Mouse (Mus musculus) MN1 (cell line): ENCODE data around the gene Ets2.
"Not testable (repeated sequence)": the region's sequence is repeated elsewhere in the genome, so short reads cannot be mapped to it uniquely, and the experiment has no call there.

Experiments used
- DNase-seq: peaks from one replicate; pipeline ENCODE4 v3.0.0-alpha.2; 2016; ENCODE audit warnings: low spot score

Ets2 gene

DNA sequence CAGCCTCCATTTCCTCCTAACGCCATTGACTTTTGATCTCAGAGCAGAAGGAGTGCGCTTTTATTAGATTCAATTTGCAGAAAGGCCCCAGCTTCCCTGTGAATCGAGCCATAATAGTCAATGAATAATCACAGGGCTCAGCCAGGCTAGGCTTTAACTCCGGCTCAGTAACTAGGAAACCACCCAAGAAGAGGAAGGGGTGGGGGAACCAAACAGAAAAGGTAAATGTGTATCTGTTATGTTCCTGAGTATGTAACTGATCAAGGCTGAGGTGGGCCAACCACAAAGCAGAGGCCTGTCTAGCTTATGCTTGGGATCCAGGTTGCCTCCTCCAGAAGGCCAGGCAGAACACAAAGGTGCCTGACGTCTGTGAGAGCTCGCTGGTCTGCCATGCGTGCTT lies 1.7 kb upstream of the Ets2 start:
- no peak for DNase-seq

DNA sequence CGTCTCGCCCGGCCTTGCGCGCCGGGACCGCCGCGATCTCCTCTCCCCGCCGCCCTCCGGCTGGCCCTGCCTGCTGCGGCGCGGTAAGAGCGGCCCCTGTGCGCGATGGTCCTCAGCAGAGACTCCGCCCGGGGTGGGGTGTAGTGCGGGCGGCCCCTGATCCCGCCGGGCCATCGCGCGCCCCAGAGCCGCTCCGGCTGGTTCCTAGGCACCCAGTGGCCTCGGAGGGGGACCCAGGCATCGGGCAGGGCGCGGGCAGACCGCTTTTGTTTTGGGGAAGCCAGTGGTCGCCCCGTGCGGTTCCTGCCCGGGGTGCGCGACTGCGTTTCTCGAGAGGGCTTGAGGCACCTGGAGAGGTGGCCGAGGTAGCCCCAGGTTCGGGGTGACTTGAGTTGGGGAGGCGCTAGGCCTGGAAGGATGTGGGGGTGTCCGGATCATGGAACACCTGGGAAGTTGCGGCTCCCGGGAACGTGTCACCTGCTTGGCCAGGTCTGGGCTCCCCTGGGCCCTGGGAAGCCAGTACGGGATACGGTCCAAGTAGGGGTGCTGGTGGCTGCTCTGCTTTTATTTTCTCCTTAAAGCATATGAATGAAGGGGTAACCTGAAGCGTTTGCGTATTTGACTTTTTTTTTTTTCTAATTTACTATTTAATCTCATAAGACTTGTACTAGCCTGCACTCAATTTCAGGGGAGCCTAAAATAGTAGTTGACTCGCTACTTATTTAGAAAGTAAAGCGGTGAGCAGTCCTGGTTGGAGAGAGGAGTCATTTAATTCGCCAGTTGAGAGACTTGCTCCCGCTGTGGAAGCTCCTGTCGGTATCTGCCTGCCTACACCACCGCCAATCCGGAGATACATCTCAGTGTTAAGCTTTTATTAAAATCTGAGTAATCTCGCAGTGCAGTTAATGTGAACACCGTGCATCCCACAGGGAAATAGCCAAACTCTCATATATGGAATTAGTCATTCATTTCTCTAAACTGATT lies 979 bp downstream of the Ets2 start:
- peak; percentile 43 for DNase-seq

DNA sequence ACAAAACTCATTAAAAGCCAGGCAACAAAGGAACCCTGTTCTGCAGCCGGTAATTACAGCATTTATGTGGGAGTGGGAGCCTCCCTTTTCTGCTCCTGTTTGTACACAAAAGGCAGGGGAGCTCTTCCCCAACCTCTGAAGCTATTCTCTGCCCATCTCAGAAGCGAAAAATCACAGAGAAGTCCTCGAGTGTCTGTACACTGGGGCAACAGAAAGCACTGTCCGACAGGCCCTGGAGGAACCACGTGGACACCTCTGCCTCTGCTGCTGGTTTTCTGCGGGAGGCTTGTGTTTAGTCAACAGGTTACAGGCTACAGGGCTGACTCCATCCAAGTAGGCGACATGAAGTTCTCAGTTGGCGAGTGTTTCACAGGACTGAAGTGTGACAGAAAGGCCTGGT lies 2.1 kb downstream of the Ets2 start:
- peak; percentile 61 for DNase-seq

DNA sequence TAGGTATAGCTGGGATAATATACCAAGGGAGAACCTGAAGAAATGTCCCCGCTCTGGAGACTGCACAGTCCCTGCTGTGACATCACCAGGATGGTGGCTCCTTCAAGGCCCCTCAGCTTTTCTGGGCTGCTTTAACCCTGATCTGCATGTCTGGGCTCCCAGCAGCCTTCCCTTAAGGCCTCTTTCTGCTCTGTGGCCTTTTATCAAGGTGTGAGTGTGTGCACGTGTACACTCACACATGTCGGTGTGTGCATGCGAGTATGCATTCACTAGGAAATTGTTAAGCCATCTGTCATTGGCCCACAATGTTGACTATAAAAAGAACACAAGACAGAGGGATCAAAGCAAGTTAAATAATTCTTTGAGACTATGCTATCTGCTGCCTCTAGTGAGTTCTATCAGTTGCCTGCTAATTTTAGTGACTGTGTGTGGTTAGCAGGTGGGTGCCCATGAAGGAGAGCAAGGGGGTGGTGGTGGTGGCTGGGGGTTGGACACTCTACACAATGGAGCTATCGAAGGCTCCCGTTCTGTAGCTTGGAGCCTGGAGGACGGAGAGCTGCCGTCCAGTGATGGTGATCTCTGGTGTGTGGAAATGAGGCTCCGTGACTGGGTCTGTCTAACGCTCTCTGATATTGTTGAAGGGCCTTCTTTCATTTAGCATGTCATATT lies 2.9 kb downstream of the Ets2 start:
- no peak for DNase-seq

DNA sequence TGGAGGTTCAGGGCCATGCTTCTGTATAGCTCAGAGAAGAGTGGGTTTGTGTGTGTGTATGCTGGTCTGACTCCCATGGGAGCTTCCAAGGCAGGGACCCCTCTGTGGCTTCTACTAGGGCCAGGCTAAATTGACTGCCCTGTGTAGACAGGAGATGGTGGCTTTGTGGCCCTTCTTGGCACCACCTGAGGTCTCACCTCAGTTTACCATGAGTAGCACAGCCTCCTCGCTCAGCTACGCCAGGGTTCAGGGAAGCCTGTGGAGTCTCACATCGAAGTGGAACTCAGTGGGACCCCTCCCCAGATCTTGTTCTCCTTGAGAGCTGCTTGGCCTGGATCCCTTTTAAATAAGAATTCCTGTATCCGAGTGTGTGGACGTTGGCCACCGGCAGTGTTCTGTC lies 3.9 kb downstream of the Ets2 start:
- no peak for DNase-seq

DNA sequence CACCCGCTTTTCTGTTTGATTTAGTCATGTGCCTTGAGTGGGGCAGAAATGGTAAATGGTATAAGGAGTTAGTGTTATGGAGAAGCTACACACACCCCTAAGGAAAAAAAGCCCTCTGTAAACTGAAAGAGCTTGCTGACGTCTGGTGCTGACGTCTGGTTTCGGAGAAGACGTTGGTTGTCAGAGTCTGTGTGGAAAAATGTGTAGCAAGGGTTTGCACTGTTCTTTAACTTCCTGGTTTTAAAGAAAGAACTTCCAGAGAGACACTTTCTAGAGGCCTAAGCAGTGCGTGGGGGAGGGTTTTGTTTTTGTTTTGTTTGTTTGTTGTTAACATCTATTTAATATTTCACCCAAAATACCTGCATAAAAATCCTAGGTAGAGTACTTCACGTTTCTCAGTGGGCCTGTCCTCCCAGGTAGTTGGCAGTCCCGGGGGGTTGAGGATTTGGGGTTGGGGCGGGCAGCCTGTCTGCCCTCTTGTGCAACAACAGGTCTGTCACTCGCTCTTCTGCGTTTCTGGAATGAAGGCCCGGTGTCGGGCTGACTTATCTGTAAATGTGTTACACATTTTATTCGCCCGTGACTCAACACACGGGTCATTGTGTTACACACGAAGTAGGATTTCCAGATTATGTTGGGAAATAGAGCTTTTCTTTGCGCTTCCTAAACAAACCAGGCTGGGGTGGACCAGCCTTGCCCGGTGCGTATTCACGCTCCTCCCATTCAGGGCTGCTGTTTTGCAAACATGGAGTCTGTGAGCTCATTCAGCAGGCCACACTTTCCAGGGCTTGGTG lies 6.5 kb downstream of the Ets2 start:
- DNase-seq: no peak

DNA sequence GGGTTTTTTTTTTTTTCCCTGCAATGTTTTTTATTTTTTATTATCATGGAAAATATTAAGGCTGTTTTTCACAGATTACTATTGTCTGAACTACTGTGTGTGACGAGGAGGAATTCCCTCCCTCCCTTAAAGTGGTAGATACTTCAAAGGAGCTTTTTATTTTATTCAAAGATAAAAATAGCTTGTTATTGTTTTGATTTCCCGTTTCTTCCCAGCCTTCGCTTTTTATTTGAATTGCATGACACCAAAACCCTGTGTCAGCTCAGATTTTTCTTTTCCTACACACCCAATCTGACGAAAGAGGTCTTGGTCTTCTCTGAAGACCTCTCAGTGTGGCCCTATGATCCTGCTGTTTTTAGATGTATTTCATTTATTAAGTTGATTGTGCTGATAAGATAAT lies 7.3 kb downstream of the Ets2 start:
- no peak for DNase-seq

DNA sequence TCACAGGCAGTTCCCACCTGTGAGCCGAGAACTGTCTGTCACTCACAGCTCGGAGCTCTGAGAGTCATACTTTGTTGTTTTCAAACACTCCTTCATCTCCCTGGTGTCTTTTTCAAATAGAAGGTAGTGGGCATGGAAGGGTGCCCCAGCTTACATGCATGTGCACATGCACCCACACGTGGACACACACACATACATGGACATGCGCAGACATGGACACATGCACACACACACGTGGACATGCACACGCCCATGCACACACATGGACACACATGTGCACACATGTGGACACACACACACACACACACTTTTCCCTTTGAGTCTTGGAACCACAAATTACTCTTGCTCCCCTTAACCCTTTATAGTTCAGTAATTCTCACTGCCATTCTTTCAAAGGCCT lies 8.3 kb downstream of the Ets2 start:
- no peak for DNase-seq

DNA sequence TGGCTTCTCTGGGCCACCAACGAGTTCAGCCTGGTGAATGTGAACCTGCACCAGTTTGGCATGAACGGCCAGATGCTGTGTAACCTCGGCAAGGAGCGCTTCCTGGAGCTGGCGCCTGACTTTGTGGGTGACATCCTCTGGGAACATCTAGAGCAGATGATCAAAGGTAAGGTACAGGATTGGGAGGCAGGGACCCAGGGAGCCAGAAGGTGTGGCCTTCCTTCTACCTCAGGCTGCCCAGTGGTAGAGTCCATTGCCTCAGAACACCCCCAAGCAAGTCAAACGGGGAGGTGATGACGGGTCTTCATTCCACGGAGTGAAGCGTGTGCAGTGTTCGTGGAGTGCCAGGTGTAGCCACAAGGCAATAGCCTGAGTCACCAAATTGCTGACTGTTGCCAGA lies 10.2 kb downstream of the Ets2 start:
- no peak for DNase-seq

DNA sequence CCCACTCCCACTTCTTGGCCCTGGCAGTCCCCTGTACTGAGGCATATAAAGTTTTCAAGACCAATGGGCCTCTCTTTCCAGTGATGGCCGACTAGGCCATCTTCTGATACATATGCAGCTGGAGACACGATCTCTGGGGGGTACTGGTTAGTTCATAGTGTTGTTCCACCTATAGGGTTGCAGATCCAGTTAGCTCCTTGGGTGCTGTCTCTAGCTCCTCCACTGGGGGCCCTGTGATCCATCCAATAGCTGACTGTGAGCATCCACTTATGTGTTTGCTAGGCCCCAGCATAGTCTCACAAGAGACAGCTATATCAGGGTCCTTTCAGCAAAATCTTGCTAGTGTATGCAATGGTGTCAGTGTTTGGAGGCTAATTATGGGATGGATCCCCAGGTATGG lies 11.2 kb downstream of the Ets2 start:
- not testable (repeated sequence) for DNase-seq

DNA sequence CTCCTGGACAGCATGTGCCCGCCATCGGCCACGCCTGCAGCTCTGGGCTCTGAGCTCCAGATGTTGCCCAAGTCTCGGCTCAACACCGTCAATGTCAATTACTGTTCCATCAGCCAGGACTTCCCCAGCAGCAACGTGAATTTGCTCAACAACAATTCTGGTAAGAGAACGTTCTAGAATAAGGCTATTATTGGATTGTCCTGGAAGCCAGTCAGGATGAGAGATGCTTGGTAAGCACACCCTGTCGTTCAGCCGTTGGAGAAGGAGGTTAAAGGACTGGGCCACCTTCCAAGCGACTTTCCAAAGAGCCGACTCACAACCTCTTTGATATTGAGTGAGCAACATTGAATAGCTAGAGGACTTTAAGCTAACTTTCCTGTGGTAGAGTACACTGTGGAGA lies 13.2 kb downstream of the Ets2 start:
- DNase-seq: no peak

DNA sequence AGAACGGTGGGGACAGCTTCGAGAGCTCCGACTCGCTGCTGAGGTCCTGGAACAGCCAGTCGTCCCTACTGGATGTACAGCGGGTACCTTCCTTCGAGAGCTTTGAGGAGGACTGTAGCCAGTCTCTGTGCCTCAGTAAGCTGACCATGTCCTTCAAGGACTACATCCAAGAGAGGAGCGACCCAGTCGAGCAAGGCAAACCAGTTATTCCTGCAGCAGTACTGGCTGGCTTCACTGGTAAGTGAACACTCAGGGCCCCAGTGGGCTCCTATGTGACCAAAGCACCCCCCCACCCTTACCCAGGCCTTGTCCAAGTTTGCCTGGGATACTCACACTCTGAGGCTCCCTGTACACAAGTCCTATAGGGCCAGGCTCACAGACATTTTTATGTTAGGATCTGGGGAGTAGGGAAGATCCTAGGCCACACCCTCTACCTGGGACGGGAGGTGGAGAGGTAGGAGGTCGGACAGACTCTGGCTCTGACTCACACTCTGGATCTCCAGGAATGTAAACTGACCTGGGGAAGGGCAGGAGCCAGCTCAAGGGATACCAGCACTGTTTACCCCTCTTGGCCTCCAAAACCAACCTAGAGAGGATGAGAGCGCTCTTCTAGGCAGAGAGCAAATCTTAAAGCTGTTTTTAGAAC lies 14.3 kb downstream of the Ets2 start:
- no peak for DNase-seq

DNA sequence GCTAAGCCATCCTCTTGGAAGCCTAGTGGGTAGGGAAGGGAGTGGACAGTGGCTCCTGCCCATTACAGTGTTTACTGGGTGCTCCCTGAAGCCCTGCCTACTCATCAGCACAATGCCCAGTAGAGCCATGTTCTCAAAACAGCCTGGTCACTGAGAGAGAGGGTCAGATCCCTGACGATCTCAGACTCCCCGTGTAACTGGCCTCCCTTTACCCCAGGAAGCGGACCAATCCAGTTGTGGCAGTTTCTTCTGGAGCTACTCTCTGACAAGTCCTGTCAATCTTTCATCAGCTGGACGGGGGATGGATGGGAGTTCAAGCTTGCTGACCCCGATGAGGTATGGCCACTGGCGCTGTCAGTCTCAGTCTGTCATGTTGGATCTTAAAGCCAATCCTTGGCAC lies 15.8 kb downstream of the Ets2 start:
- no peak for DNase-seq

DNA sequence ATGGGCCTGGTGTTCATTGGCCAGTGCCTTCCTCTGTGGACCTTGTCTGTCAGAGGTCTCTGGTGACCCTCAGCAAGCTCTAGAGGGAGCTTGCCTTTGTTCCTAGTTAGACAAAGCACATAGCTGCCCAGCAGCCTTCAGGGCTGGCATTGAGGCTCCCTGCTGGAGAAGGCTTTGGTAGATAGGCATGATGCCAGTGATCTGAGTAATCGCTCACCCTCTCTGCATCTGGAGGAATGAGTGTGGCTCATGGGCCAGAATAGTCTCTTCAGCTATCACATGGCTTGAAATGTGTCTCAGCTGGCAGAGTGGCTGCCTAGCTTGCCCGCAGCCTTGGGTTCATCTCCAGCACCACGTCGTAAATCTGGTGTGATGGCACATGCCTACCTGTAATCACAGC lies 16.2 kb downstream of the Ets2 start:
- DNase-seq: no peak

DNA sequence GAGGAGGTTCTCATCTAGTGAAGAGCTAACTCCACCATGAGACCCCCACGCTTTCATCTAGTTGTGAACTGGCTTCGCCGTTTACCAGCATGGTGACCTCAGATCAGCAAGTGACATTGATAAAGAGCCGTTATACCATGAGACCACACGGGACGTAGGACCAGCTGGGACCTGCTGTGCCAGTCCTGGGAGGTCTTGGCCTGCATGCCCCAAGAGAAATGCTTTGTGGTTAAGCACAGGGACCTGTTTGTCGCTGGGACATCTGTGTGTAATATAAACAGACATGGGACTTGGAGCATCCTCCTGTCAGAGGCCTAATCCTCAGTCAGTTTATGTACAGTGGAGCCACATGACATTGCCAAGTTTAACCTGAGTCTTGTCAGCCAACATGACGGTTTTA lies 18.7 kb downstream of the Ets2 start:
- no peak for DNase-seq

DNA sequence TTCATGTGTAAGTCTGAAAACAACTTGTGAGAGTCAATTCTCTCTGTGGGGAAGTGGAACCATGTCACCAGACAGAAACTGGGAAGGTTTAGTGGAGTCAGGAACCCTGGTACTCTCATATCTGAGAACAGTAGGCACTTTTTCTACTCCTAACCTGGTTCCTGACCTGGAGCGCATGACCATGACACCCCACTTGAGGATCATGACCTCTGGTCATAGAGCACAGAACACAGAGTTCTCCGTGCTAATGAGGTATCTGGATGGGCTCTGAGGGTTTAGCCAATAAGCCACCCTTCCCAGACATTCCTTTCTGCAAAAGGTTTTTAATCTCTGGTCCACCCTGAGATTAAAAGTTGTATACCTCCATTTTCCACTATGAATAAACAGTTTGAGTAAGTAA lies 22.4 kb downstream of the Ets2 start:
- DNase-seq: no peak

DNA sequence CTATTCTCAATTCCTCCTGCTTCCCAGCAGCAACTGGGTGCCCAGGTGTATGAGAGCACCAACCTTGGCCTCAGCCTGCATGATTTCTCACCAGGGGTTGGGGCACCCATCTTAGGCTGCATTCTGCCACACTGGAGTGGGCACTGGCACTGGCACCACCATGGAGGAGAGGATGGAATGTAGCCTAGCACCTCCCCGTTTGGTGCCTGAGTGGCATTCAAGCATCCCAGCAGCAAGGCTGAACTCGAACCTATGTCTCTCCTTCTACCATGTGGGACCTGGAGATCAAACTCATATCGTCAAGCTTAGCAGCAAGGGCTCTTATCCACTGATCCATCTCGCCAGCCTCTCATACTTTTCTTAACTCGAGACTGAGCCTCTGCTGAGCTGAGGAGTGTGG lies 22.9 kb downstream of the Ets2 start:
- no peak for DNase-seq

DNA sequence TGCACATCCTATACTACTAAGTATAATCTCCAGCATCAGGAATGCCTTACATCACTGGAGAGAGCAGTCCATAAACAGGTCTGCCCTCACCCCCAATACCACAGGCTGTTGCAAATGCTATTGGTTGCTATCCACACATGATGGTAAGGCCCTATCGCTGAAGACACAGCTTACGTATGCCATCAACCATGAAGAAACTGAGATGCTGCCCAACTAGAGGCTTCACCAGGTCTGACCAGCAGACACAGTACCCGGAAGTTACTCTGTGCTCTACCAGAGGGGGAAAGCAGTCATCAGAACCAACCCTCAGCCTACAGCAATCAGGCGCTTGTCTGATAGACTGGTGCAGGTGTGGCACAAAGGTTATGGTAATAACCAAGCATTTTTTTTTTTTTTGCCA lies 24.9 kb downstream of the Ets2 start:
- no peak for DNase-seq

DNA sequence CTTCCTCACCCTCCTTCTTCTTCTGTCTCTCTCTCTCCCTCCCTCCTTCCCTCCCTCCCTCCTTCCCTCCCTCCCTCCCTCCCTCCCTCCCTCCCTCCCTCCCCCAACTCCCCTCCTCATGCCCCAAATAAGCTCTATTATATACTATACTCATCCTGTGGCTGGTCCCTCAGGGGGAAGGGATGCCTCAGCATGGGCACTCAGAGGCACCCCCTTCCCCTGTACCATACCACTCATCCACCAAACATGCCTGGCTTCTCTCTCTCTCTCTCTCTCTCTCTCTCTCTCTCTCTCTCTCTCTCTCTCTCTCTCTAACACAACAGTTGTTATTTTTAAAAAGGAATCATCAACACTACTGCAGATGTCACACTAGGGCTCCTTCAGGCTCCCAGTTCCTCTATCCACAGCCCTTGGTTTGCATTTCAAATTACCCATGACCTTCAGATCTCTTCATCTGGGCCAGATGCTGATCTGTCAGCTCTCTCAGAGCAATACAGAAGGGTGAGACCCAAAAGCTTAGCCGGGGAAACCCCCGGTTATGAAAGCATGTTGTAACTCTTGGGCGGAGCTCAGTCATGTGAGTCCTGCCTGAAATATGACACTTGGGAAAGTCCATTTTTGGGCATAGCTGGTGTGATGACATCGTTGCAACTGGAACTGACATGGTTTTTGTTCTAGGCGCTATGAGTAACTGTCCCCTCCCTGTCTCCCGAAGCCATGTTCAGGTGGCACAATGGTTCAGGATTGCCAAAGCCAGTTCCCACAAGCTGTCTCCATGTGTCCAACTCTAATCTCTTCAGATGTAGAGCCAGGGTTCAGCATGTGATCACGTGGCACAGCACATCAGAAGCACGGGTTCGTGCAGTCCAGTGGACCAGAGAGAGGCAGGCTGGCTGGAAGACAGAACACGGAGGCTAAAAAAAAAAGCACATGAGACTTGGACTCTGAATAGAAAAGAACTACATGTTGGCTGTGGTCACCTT lies 26.9 kb downstream of the Ets2 start:
- DNase-seq: peak; percentile 86

DNA sequence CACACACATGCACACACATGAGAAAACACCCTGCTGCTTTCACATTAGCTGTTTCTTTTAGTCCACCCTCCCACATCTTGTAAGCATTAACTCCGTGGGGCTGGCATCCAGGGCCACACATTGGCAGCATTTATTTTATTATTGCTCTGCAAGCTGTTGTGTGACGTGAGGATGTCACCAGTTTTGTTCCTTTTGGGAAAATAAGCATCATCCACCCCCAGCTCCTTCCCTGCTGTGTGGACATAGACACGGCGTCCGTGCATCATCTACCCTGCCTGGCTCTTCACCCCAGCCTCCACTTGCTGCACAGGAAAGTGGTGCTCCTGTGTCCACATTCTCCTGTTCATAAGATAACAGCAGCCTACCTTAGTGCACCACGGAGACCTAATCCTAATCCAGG lies 27.9 kb downstream of the Ets2 start:
- DNase-seq: no peak

DNA sequence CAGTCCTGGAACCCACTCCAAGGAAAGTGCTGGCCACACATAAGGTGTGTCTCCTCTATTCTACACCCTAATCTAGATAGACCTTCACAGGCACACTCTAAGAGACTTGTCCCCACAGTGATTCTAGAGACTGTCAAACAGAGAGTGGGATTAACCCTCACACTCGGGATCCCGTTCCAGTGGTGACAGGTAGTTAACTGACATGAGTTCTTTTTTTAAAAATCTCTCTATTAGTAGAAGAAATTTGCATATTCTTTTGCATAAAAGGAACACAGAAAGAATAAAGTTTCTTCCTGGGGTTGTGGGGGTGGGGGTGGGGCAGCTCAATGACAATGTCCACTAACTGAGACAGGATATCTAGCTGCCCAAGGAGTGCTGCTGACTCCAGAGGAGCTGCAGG lies 32.9 kb downstream of the Ets2 start:
- DNase-seq: no peak
